Mouse (Mus musculus) E14TG2a.4 (cell line): ENCODE results near the gene Pip4k2a.

Experiments
- H3K27me3 ChIP-seq: 2 replicates; pipeline ENCODE4 v1.6.1; 2014; ENCODE audit warnings: low read length, control low read depth; ENCODE audit not compliant: insufficient read depth
- H3K36me3 ChIP-seq: 2 replicates; pipeline ENCODE4 v1.6.1; 2014; ENCODE audit warnings: low read length, control low read depth; ENCODE audit not compliant: insufficient read depth
- H3K4me1 ChIP-seq: replicated peaks from 2 replicates; pipeline ENCODE4 v1.6.1; 2014; ENCODE audit warnings: low read depth, low read length, control low read depth
- H3K4me3 ChIP-seq: replicated peaks from 2 replicates; pipeline ENCODE4 v1.5.1; 2014; ENCODE audit warnings: mild to moderate bottlenecking, low read length
- H3K9me3 ChIP-seq: 2 replicates; pipeline ENCODE4 v1.6.1; 2014; ENCODE audit warnings: low read length, control low read depth
- CTCF ChIP-seq: conservative IDR thresholded peaks from 2 replicates; pipeline ENCODE4 v1.5.1; 2014; ENCODE audit warnings: low read length
- NANOG ChIP-seq: IDR thresholded peaks from 2 replicates; pipeline ENCODE4 v1.6.1; 2014; ENCODE audit warnings: borderline replicate concordance, low read length, mixed read lengths
- POU5F1 ChIP-seq: IDR thresholded peaks from 2 replicates; pipeline ENCODE4 v1.6.1; 2014; ENCODE audit warnings: low read length, borderline replicate concordance

Gene Pip4k2a

DNA sequence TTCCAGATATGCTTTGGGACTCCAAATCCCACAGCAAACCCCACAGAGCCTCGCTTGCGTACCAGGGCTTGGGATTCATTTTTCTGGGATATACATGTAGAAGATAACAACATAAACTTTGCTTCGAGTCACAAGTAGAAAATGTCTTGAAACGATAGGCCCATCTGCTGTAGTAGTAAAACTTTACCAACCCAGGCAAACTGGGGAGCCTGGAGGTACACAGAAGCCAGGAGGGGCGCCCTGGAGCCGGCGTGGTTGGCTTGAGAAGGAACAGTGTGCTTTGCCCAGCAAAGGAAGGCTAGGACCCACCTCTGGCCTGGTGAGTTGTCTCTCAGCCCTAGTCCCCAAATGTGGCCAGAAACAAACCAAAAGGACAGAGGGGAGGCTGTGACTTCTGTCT is 61.5 kb downstream of the Pip4k2a start:
- TF ChIP-seq CTCF: no peak
- TF ChIP-seq NANOG: no peak
- TF ChIP-seq POU5F1: no peak
- Histone ChIP-seq H3K27me3 (no peaks in the 10 kb centered on the region), H3K4me1 (peaks cover 16% of the 10 kb centered on the region), H3K4me3 (no peak overlapping the region), H3K36me3 (no peaks in the 10 kb centered on the region), H3K9me3 (no peaks in the 10 kb centered on the region)

DNA sequence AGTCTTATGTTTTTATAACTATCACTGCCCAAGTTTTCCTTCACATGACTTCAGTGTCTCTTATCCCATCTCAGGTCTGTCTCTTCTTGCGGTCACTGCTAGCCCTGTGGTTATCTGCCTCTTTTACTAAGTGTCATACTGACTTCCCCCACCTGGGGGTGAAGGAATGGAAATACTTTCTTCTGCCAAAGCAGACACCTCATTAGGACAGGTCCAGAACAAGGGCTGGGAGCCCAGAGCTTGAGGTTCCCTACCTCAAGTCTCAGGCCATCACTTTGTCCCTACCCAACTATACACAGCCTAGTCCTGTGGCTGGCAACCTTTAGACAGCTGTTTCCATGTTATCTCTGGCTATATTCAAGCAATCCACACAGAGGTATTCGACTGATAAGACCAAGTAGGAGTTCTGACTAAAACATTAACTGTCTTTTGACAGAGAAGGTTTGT is 62.3 kb downstream of the Pip4k2a start:
- no peak overlapping the region for H3K4me3 ChIP-seq
- peaks cover 16% of the 10 kb centered on the region for H3K4me1 ChIP-seq
- TF ChIP-seq CTCF: no peak
- no peak for TF ChIP-seq POU5F1
- no peak for TF ChIP-seq NANOG
- no peaks in the 10 kb centered on the region for H3K27me3 ChIP-seq
- no peaks in the 10 kb centered on the region for H3K9me3 ChIP-seq
- no peaks in the 10 kb centered on the region for H3K36me3 ChIP-seq

DNA sequence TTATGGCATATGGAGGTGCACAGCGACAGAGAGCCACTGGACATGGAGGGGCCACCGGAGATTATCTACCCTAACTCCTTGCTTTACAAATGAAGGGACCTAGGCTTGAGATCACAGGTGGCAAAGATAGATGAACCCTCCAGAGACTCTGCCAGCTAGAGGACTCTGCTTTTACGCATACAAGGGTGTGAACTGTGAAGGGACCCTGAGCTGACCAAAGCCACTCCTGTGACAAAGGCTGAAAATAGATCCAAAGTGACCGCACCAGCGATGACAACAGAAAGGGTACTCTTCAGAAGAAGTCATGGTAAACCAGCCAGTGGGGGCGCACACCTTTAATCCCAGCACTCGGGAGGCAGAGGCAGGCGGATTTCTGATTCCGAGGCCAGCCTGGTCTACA is 63.8 kb downstream of the Pip4k2a start:
- Histone ChIP-seq H3K27me3 (no peaks in the 10 kb centered on the region), H3K9me3 (no peaks in the 10 kb centered on the region), H3K36me3 (no peaks in the 10 kb centered on the region), H3K4me3 (no peak overlapping the region), H3K4me1 (peaks cover 15% of the 10 kb centered on the region)
- TF ChIP-seq NANOG: no peak
- no peak for TF ChIP-seq POU5F1
- TF ChIP-seq CTCF: no peak

DNA sequence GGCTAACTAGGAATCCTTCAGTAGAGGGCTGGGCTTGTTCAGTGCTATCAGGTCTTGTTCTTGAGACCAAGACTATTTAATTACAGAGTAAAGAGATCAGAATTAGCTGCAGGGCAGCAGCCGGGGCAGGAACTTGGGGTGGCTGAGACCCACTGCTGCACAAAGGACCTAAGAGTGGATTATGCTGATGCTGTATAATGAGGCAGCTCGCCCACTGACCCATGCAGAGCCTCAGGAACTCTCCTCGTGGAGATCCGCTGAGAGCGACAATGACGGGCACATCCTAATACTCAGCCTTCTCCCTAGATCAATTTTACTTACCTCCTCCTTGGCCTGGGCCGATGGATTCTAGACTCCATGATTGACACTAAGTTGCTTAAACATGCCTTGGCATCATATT is 64.5 kb downstream of the Pip4k2a start:
- Histone ChIP-seq H3K4me3 (no peak overlapping the region), H3K36me3 (no peaks in the 10 kb centered on the region), H3K9me3 (no peaks in the 10 kb centered on the region), H3K4me1 (peaks cover 9% of the 10 kb centered on the region), H3K27me3 (no peaks in the 10 kb centered on the region)
- no peak for TF ChIP-seq NANOG
- TF ChIP-seq CTCF: no peak
- TF ChIP-seq POU5F1: no peak

DNA sequence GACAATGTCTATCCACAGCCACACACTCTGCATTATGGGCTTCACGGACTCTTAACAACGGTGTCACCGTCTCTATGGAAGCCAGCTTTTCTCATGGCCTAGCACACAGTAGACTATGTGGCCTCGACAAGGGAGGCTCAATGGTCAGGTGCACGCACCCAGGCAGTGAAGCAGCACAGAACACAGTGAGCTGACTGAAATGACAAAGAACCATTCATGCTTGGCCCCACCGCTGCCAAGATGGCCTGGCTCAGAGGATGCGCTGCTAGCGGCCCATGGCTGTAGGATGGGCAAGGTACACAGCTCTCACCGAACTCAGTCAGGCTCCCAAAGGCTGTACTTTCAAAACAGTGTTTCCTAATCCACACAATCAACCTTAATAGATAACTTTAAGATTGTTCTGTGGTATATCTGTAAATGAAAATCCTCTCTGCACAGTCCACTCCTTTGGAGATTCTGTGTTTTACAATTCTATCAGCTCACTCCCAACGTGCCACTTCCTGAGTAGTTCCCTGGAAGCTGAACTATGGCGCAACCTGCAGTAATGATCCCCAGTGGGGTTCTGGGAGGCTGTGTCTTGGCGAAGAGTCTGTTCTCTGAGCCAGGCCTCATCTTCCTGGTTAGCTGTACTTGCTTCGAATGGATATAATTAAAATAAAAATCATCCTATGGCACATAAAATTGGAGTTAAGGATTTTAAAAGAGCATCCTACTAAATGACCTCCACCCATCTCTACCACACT is 67.4 kb downstream of the Pip4k2a start:
- Histone ChIP-seq H3K36me3 (no peaks in the 10 kb centered on the region), H3K9me3 (no peaks in the 10 kb centered on the region), H3K27me3 (no peaks in the 10 kb centered on the region), H3K4me1 (peaks cover 6% of the 10 kb centered on the region; the same call in 1 of the 2 replicates), H3K4me3 (no peak overlapping the region)
- TF ChIP-seq POU5F1 (no peak), CTCF (no peak), NANOG (no peak)

DNA sequence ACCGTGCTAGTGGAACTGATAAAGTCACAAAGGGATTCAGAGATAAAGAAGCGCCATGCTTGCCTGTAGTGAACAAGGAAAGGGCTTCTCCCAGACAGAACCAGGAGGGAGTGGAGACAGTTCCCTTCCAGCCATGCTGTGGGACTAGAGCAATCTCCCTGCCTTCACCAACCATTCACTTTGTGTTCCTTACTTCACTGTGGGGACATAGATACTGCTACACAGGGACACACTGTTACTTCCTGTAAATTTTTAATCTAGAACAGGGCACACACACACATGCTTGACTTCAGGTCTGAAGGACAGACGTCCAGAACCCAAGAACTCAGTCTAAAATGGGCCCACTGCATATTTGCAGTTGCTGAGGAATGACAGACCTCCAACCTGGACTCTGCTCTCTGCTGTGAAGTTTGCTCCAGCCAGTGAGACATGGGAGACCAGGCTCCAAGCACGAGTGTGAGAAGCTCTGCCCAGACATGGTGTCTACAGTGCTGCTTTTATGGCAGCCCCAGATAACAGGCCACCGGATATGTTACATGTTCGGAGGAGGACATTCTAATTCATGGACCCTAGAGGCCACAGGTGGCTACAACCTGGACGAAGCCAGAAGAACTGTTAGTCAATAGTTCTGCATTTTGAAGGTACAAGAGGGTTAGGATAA is 69.2 kb downstream of the Pip4k2a start:
- Histone ChIP-seq H3K36me3 (no peaks in the 10 kb centered on the region), H3K9me3 (no peaks in the 10 kb centered on the region), H3K4me1 (peaks cover 19% of the 10 kb centered on the region), H3K4me3 (no peak overlapping the region), H3K27me3 (no peaks in the 10 kb centered on the region)
- TF ChIP-seq CTCF: no peak

DNA sequence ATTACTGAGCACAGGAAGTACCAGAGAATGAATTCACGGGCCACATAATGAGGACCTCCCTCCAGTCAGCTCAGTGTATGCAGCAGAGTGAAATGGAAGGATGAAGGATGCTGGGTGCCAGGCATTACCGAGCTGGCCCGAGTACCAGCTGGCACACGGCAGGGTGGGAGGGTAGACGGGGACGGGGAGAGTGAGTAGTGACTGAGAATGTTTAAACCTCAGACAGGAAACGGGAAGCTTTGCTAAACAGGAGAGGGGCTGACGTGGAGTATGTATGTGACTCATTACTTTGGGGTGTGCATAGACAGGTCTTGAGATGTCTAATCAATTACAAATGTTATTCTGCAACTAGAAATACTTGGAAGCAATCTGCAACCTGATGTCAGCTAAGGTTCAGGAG is 69.7 kb downstream of the Pip4k2a start:
- Histone ChIP-seq H3K9me3 (no peaks in the 10 kb centered on the region), H3K4me1 (peaks cover 20% of the 10 kb centered on the region), H3K27me3 (no peaks in the 10 kb centered on the region), H3K36me3 (no peaks in the 10 kb centered on the region), H3K4me3 (no peak overlapping the region)
- TF ChIP-seq NANOG: no peak
- TF ChIP-seq CTCF: no peak

DNA sequence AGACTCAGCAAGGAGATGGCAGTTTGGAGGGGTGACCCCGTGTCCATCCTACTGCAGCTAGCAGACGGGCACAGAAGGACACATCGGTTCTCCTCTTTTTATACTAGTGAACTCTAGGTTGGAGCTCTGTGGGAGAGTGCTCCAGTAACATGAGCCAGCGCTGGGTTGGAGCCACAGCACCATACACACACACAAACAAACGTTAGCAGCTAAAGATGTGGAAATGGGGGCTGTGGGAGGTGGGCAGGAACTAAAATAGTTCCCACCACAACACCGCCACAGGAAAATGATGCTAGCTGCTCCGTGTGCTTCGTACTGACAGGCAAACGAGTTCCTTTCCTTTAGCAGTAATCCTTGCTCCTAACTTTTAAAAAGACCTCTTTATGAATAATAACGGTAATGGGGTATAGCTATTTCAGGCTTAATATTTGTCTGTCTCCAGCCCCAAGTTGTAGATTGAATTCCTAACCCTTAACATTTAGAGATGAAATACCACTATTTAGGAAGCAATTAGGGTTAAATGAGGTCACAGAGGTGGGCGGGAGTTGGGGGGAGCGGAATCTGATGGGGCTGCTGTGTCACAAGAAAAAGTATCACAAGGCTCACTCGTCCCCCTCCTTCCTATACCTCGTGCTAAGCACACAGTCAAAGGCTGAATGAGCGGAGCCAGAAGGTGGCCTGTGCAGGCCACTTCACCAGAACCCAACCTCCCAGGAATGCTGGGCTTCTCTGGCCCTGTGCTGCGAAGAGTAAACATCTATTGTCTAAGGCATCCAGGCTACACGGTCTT is 73.9 kb downstream of the Pip4k2a start:
- H3K4me3 ChIP-seq: no peak overlapping the region
- H3K9me3 ChIP-seq: no peaks in the 10 kb centered on the region
- no peaks in the 10 kb centered on the region for H3K36me3 ChIP-seq
- no peak for TF ChIP-seq CTCF
- TF ChIP-seq NANOG: no peak
- no peak for TF ChIP-seq POU5F1
- H3K4me1 ChIP-seq: peaks cover 20% of the 10 kb centered on the region
- H3K27me3 ChIP-seq: no peaks in the 10 kb centered on the region

DNA sequence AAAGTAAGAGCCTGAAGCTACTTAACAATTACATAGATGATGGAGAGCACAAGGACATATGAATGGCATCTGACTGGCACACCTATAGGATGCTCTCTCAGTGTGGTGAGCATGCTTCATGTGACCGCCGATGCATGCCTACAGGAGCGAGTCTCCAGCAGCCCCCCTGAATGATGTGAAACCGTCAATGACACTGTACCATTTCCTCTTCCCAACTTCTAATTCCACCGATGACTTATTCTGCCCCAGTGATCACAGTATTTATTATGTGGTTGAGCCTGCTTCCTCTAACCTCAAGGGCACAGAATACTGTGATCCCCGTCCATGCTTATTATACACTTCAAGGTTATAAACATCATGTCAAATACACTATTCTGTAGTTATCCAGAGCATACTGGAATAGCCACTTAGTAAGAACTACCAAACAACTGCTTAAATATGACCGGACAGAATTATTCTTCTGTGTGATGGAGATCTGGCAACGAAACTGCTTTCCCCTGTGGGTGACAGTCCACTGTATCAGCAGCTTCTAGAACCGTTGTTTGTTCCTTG is 74.8 kb downstream of the Pip4k2a start:
- TF ChIP-seq NANOG: no peak
- no peak for TF ChIP-seq POU5F1
- no peak for TF ChIP-seq CTCF
- no peak overlapping the region for H3K4me3 ChIP-seq
- H3K9me3 ChIP-seq: no peaks in the 10 kb centered on the region
- H3K4me1 ChIP-seq: peaks cover 20% of the 10 kb centered on the region
- no peaks in the 10 kb centered on the region for H3K36me3 ChIP-seq
- H3K27me3 ChIP-seq: no peaks in the 10 kb centered on the region
